Mouse (Mus musculus) ovary, adult 18-20 months (tissue): ENCODE measurements around the gene Cpeb1.

Source experiments
- DNase-seq: peaks from one replicate; pipeline ENCODE4 v3.0.0; 2022; ENCODE audit warnings: low spot score, mixed read lengths

Gene Cpeb1

GRCm38 (mm10) chr7:81369724-81370123 is 85.5 kb downstream of the Cpeb1 start:
- no peak for DNase-seq

- no peak for DNase-seq
Measured at GRCm38 (mm10) chr7:81367946-81368345, 87.3 kb downstream of the Cpeb1 start.

DNA sequence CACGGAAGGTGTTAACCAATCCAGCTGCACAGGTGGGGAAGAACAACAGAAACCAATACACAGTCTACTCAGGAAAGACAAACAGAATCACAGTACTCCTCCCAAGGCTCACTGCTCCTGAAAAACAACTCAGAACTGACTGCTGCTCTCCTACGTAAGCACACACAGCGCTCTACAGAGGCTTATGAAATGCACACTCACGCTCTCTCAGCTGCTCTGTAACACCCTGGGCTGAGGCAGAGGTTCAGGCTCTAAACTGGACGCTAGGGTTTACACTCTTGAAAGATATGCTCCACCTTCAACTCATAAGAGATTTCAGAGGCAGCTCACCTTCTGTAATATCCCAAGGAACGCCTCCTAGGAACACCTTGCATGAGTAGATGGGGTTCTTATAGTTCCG is 98.3 kb downstream of the Cpeb1 start:
- no peak for DNase-seq

DNA sequence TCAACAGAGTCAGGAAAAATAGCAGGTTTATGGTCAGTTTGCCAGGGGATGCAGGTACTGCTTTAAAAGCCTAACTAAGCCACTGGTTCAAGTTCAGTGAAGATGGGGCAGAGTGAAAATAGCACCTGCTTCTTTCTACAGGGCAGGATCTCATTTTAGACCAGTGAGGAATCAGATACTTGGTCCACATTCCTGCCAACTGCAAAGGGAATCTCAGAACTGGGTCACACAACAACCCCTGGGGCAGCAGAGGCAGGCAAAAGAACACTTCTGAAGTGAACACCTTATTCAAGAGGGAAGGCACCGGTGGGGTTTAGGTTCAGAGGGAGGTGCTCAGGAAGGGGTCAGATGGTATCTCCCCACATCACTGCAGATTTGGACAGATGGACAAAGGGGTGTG is 98.9 kb downstream of the Cpeb1 start:
- no peak for DNase-seq

GRCm38 (mm10) chr7:81355746-81356145 is 99.5 kb downstream of the Cpeb1 start:
- no peak for DNase-seq

- no peak for DNase-seq
Measured at GRCm38 (mm10) chr7:81351826-81352225, 103.4 kb downstream of the Cpeb1 start.

GRCm38 (mm10) chr7:81348206-81348605 is 107.1 kb downstream of the Cpeb1 start:
- no peak for DNase-seq

GRCm38 (mm10) chr7:81345447-81346170 is 109.7 kb downstream of the Cpeb1 start:
- no peak for DNase-seq

DNA sequence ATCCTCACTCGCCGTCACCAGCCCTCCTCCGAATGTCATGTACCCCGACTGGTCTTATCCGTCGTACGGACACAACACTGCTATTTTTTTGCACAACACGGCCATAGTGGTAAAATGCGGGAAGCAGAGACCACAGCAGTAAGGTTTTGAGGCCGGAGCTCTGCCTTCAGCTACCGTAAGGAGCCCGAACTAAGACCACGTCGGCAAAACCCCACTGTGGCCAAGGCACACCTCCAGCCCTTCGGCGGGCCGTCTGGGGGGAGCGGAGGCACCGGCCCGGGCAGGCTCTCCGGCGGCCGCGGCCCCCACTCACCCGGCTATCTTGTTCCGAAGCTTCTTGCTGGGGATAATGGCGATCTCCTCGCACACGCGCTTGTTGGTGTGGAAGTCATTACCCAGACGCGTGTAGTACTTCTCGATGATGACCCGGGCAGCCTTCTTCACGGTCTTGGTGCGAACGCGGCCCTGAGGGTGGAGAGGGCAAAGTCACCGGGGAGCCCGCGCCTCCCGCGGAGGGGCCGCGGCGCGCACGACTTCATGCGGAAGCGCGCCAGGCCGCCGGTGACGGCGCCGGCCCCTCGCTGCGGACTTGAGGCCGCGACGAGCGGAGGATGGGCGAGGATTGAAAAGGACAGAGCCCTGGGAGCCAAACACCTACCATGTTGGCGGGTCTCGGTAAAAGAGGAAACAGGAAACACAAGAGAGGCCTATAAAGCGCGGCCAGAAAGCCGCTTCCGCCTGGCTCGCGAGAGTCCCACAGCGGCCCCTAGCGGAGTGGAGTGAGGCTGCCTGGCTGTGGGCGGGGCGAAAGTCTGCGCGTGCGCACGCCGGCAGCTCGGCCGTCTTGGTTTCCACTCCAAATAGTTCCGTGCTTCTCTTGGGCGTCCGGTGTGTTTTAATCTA is 110.5 kb downstream of the Cpeb1 start, which contains the start of gene Rps17:
Rps17 (minus strand) TSS at position 711 of the 903 bp plus-strand sequence.
- DNase-seq, result peak; percentile 89

- no peak for DNase-seq
Measured at GRCm38 (mm10) chr7:81343831-81344230, 111.4 kb downstream of the Cpeb1 start.

- DNase-seq, result no peak
Measured at GRCm38 (mm10) chr7:81343316-81343715, 111.9 kb downstream of the Cpeb1 start.

GRCm38 (mm10) chr7:81342356-81343094 is 112.7 kb downstream of the Cpeb1 start:
- DNase-seq, result no peak

DNA sequence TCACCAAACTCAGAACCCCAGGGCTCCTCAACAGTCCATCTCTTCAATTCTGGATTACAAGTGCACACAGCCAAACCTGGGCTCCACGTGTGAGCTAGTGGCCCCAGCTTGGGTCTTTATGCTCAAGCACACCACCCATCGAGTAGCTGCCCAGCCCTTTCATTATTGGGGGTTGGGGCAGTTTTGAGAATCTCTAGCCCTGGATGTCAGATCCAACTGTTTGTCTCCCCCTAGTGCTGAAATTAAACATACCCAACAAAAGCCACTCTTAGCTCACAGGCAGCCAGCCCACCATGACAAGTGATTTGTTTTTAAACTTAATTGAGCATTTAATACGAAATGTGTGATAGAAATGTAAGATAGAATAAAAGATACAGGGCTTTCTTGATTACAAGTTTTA is 113.7 kb downstream of the Cpeb1 start:
- DNase-seq, result no peak

GRCm38 (mm10) chr7:81339783-81340182 is 115.5 kb downstream of the Cpeb1 start:
- no peak for DNase-seq

DNA sequence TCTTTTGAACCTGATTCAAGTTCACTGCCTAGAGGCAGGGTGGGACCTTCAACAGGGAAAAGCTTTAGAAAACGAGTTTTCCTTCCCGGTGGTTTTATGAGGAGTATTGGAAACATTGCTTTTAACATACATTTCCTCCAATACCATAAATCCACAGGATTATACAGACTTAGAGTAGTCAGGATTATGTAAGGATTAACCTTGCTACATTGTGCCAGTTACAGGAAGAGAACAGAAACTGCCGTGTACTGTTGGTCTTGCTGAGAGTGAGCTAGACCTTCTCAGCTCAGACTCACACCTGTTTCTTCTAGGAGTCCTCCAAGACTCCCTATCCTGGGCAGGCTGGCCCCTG is 116.8 kb downstream of the Cpeb1 start:
- no peak for DNase-seq

GRCm38 (mm10) chr7:81337785-81338521 is 117.3 kb downstream of the Cpeb1 start:
- DNase-seq, result no peak

DNA sequence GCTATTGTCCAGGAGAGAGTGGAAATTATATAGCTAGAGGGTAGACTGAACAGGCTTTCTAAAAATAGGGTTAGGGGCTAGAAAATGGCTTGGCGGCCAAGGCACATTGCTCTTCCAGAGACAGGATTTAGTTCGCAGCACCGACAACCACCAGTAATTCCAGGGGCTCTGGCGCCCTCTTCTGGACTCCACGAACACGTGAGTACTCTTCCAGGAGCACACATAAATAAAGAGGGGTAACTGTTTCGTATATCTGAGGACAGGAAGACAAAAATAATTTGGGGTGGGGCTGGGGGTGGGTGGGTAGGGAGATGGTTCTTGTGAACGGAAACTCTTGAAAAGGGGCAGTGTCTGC is 118.9 kb downstream of the Cpeb1 start:
- no peak for DNase-seq

- DNase-seq, result no peak
Measured at GRCm38 (mm10) chr7:81335705-81336431, 119.4 kb downstream of the Cpeb1 start.

DNA sequence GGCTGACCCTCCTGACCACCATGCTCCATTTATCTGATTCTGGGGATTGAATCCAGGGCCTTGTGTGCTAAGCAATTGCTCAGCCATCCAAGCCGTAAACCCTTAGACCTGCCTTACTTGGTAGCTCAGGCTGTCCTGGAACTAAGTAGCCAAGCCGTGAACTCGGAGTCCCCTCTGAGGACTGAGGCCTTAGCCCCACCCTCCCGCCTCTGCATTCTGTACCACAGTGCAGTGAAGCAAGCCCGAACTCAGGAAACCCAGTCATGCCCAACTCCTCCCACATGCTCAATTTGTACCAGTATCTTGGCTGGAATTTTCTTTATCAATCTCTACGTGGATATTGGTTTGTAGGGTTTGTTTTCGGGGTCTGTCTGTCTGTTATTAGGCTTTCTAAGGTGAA is 123.4 kb downstream of the Cpeb1 start:
- no peak for DNase-seq

DNA sequence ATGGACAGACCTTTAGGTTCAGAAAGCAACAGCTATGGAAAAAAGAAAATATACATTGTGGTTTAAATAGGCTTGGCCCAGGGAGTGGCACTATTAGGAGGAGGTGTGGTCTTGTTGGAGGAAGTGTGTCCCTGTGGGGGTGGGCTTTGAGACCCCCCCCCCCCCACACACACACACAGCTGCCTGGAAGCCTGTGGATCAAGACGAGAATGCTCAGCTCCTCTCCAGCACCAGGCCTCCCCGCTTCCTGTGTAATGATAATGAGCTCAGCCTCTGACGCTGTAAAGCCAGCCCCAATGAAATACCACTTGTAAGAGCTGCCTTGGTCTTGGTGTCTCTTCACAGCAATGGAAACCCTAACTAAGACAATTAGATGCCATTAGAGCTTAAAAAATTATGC is 124.5 kb downstream of the Cpeb1 start:
- DNase-seq, result no peak

DNA sequence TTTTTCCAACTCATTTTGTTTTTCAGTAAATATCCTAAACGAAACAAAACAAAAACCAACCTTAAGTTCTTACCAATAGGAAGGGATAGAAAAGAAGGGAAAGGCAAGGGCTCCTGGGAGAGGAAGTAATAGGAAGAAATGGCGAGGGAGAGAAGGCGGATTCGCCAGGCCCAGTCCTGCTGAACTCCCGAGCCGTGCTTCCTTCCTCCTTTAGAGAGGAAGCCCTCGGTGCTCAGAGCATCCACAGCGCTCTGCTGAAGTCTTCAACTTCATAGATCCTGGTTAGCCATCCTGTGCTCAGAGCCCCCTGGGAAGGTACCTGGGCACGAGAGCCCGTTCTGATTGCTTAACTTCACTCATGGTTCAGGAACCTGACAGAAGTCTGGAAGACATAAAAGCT is 127.6 kb downstream of the Cpeb1 start:
- DNase-seq, result no peak
